Mouse (Mus musculus): ENCODE data around the gene Gpr6. TPM values are rescaled to one million over a fixed set of nuclear protein-coding genes. Genes with fewer than 3 reads are reported as not detected.

The Gpr6 gene
- polyA plus RNA-seq, 1 experiment = not detected

DNA sequence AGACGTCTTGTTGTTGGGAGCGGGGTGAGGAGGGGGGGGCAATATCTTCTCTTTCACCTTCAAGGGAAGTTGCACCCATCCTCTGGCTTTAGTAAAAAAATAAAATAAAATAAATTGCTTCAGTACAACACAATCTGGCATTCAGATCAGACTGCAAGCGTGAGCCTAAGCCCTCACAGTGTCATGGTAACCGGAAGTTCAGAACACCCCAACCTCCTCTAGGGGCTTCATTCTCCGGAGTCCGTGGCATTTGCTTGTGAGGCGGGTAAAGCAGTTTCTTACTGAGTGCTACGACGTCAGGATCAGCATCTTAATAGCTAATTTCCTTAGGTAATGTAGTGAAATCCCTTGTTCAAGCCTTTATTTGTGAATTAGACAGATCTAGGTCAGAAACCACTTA, 30.6 kb downstream of the Gpr6 start:
- H3ac ChIP-seq (ENCODE audit: control insufficient read depth, insufficient read length, low read depth) = no peak overlapping the region
- H3K27me3 ChIP-seq (ENCODE audit: control insufficient read depth, insufficient read depth, insufficient read length) = peaks cover 8% of the 10 kb centered on the region
- H3K79me2 ChIP-seq (ENCODE audit: control insufficient read depth, insufficient read depth) = no peaks in the 10 kb centered on the region
- H3K36me3 ChIP-seq (ENCODE audit: control insufficient read depth, insufficient read depth) = no peaks in the 10 kb centered on the region
- TF ChIP-seq CEBPB (IDR thresholded peaks at IDR 0.05; ENCODE audit: low read depth) = no peak
- no peak for TF ChIP-seq MYOG (IDR thresholded peaks at IDR 0.05; ENCODE audit: control insufficient read depth, extremely low read depth, insufficient read length)
- TF ChIP-seq FOSL1 (IDR thresholded peaks at IDR 0.05; ENCODE audit: insufficient read depth, low read length, poor library complexity, severe bottlenecking) = no peak
- TF ChIP-seq MYOD1 (IDR thresholded peaks at IDR 0.05; ENCODE audit: control insufficient read depth, insufficient read length, low read depth) = no peak
- TF ChIP-seq MAX (IDR thresholded peaks at IDR 0.05) = no peak
- TF ChIP-seq CTCF (IDR thresholded peaks at IDR 0.05; ENCODE audit: control insufficient read depth, insufficient read depth, insufficient read length) = no peak
- no peak overlapping the region for H3K4me3 ChIP-seq (ENCODE audit: insufficient read depth, poor library complexity, severe bottlenecking)
- H3K79me3 ChIP-seq (ENCODE audit: low read depth) = no peaks in the 10 kb centered on the region

DNA sequence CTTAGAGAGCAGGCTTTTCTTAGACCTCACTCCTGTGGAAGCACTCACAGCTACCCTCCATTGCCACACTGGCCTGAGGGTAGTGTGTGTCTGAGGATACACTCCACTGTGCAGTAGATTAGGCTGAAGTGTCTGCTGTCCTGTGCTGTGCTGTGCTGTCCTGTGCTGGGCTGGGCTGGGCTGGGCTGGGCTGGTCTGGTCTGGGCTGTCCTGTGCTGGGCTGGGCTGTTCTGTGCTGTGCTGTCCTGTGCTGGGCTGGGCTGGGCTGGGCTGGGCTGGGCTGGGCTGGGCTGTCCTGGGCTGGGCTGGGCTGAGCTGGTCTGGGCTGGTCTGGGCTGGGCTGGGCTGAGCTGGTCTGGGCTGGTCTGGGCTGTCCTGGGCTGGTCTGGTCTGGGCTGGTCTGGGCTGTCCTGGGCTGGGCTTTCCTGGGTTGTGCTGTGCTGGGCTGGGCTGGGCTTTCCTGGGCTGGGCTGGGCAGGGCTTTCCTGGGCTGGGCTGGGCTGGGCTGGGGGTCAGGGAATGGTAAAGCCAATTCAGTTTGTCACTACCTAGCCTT, 31.5 kb downstream of the Gpr6 start:
- Histone ChIP-seq H3K4me3 (ENCODE audit: insufficient read depth, poor library complexity, severe bottlenecking) (no peak overlapping the region), H3K27me3 (ENCODE audit: control insufficient read depth, insufficient read depth, insufficient read length) (peaks cover 4% of the 10 kb centered on the region), H3ac (ENCODE audit: control insufficient read depth, insufficient read length, low read depth) (no peak overlapping the region), H3K79me3 (ENCODE audit: low read depth) (no peaks in the 10 kb centered on the region), H3K36me3 (ENCODE audit: control insufficient read depth, insufficient read depth) (no peaks in the 10 kb centered on the region), H3K79me2 (ENCODE audit: control insufficient read depth, insufficient read depth) (no peaks in the 10 kb centered on the region)
- TF ChIP-seq MYOD1 (IDR thresholded peaks at IDR 0.05; ENCODE audit: control insufficient read depth, insufficient read length, low read depth) (no peak), MAX (IDR thresholded peaks at IDR 0.05) (no peak), CTCF (IDR thresholded peaks at IDR 0.05; ENCODE audit: control insufficient read depth, insufficient read depth, insufficient read length) (no peak), USF1 (IDR thresholded peaks at IDR 0.05; ENCODE audit: low read depth) (no peak), CEBPB (IDR thresholded peaks at IDR 0.05; ENCODE audit: low read depth) (no peak), FOSL1 (IDR thresholded peaks at IDR 0.05; ENCODE audit: insufficient read depth, low read length, poor library complexity, severe bottlenecking) (no peak), MYOG (IDR thresholded peaks at IDR 0.05; ENCODE audit: control insufficient read depth, extremely low read depth, insufficient read length) (no peak)

DNA sequence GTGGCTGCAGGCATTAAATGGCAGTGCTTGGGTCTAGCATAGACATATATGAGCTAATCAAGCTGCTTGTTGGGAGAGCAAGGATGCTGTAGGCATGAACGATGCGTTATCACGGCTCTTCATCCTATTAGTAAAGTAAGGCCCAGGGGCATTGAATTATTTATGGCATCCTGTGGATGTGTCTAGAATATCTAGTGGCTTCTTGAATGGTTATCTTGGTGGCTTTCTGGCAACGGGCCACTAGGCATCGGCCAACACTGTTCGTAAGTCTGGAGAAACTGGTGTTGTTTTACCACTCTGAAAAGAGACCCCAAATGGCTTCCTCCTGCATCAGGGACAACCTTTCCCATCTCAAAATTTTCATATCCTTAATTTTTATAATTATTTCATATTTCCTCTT, 33.6 kb downstream of the Gpr6 start:
- TF ChIP-seq FOSL1 (IDR thresholded peaks at IDR 0.05; ENCODE audit: insufficient read depth, low read length, poor library complexity, severe bottlenecking) (no peak), CEBPB (IDR thresholded peaks at IDR 0.05; ENCODE audit: low read depth) (no peak), MAX (IDR thresholded peaks at IDR 0.05) (no peak), MYOG (IDR thresholded peaks at IDR 0.05; ENCODE audit: control insufficient read depth, extremely low read depth, insufficient read length) (no peak), CTCF (IDR thresholded peaks at IDR 0.05; ENCODE audit: control insufficient read depth, insufficient read depth, insufficient read length) (no peak), MYOD1 (IDR thresholded peaks at IDR 0.05; ENCODE audit: control insufficient read depth, insufficient read length, low read depth) (no peak), USF1 (IDR thresholded peaks at IDR 0.05; ENCODE audit: low read depth) (no peak)
- no peak overlapping the region for H3K4me3 ChIP-seq (ENCODE audit: insufficient read depth, poor library complexity, severe bottlenecking)
- no peaks in the 10 kb centered on the region for H3K79me2 ChIP-seq (ENCODE audit: control insufficient read depth, insufficient read depth)

DNA sequence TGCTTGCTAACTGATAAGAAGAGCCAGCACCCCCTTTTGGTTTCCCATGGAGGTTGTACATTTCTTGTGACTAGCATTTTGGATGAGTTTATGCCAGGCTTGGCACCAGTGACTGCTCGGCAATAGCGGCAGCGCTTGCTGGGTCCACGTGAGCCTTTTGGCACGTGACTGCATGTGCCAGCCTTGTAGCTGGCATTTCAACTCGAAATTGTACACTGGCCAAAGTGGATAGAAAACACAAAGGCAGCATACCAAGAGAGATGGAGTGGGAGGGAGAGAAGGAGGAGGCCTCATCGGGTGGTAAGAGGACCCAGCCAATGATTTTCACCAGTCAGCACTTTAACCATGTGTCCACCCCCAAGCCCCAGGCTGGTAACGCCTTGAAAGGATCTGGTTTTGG, 34.4 kb downstream of the Gpr6 start:
- TF ChIP-seq MYOG (IDR thresholded peaks at IDR 0.05; ENCODE audit: control insufficient read depth, extremely low read depth, insufficient read length) (no peak), CTCF (IDR thresholded peaks at IDR 0.05; ENCODE audit: control insufficient read depth, insufficient read depth, insufficient read length) (no peak), MYOD1 (IDR thresholded peaks at IDR 0.05; ENCODE audit: control insufficient read depth, insufficient read length, low read depth) (no peak), USF1 (IDR thresholded peaks at IDR 0.05; ENCODE audit: low read depth) (no peak), FOSL1 (IDR thresholded peaks at IDR 0.05; ENCODE audit: insufficient read depth, low read length, poor library complexity, severe bottlenecking) (no peak), MAX (IDR thresholded peaks at IDR 0.05) (no peak), CEBPB (IDR thresholded peaks at IDR 0.05; ENCODE audit: low read depth) (no peak)
- no peaks in the 10 kb centered on the region for H3K36me3 ChIP-seq (ENCODE audit: control insufficient read depth, insufficient read depth)
- H3K79me2 ChIP-seq (ENCODE audit: control insufficient read depth, insufficient read depth) = no peaks in the 10 kb centered on the region

More for the DNA sequence above, 33.6 kb downstream of the Gpr6 start:
- Histone ChIP-seq H3K27me3 (ENCODE audit: control insufficient read depth, insufficient read depth, insufficient read length) (no peaks in the 10 kb centered on the region), H3ac (ENCODE audit: control insufficient read depth, insufficient read length, low read depth) (no peak overlapping the region), H3K79me3 (ENCODE audit: low read depth) (no peaks in the 10 kb centered on the region), H3K36me3 (ENCODE audit: control insufficient read depth, insufficient read depth) (no peaks in the 10 kb centered on the region)

DNA sequence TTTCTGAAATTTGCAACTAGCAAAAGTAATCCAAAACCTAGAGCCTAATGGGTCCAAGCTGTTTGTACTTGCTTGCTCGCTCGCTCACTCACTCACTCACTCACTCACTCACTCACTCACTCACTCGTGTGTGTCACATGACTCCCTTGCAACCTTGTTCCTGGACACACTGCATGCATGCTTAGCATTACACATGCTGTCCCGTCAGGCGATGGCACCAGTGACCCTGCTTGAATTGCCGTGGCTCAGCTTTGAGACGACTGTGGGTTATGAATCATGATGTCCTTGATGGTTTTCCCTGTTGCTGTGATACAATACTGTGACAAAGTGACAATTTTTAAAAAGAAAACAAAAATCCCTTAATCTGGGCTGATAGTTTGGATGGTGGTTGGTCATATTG, 39.3 kb downstream of the Gpr6 start:
- no peaks in the 10 kb centered on the region for H3K27me3 ChIP-seq (ENCODE audit: control insufficient read depth, insufficient read depth, insufficient read length)
- H3K36me3 ChIP-seq (ENCODE audit: control insufficient read depth, insufficient read depth) = no peaks in the 10 kb centered on the region
- H3ac ChIP-seq (ENCODE audit: control insufficient read depth, insufficient read length, low read depth) = no peak overlapping the region
- no peak overlapping the region for H3K4me3 ChIP-seq (ENCODE audit: insufficient read depth, poor library complexity, severe bottlenecking)
- H3K79me3 ChIP-seq (ENCODE audit: low read depth) = no peaks in the 10 kb centered on the region
- no peaks in the 10 kb centered on the region for H3K79me2 ChIP-seq (ENCODE audit: control insufficient read depth, insufficient read depth)
- TF ChIP-seq MYOD1 (IDR thresholded peaks at IDR 0.05; ENCODE audit: control insufficient read depth, insufficient read length, low read depth) = no peak
- TF ChIP-seq USF1 (IDR thresholded peaks at IDR 0.05; ENCODE audit: low read depth) = peak; percentile 1

More for the DNA sequence above, 34.4 kb downstream of the Gpr6 start:
- Histone ChIP-seq H3K4me3 (ENCODE audit: insufficient read depth, poor library complexity, severe bottlenecking) (no peak overlapping the region), H3K27me3 (ENCODE audit: control insufficient read depth, insufficient read depth, insufficient read length) (no peaks in the 10 kb centered on the region), H3K79me3 (ENCODE audit: low read depth) (no peaks in the 10 kb centered on the region), H3ac (ENCODE audit: control insufficient read depth, insufficient read length, low read depth) (no peak overlapping the region)

DNA sequence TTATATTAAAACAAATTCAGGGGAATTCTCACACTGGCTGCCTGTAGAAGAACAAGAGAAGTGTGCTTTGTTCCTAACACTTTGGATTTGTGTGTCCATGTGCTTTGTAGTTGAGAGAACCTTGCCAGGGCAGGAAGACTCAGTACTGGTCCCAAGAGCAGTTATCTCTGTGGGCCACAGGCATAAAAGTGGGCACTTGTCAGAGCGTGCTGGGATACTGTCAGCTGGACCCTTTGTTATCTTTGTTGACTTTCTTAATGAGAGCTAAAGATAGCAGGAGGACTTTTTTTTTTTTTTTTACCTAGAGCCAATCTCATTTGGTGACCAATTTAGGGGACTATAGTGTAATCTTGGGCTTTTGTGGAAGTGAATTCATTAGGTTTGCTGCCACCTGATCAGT, 47.2 kb downstream of the Gpr6 start:
- Histone ChIP-seq H3ac (ENCODE audit: control insufficient read depth, insufficient read length, low read depth) (no peak overlapping the region), H3K36me3 (ENCODE audit: control insufficient read depth, insufficient read depth) (no peaks in the 10 kb centered on the region), H3K79me2 (ENCODE audit: control insufficient read depth, insufficient read depth) (no peaks in the 10 kb centered on the region), H3K79me3 (ENCODE audit: low read depth) (no peaks in the 10 kb centered on the region), H3K27me3 (ENCODE audit: control insufficient read depth, insufficient read depth, insufficient read length) (peaks cover 5% of the 10 kb centered on the region), H3K4me3 (ENCODE audit: insufficient read depth, poor library complexity, severe bottlenecking) (no peak overlapping the region)
- TF ChIP-seq CEBPB (IDR thresholded peaks at IDR 0.05; ENCODE audit: low read depth) = no peak
